13 mouse cellular contexts compared by ENCODE assay signal in genomic region chr13:50211842-50212241, GRCm38 (mm10). TPM values are rescaled to one million over a fixed set of nuclear protein-coding genes. Genes with fewer than 3 reads are reported as not detected.
DNase-seq lines count a peak whose midpoint lies in the region; ATAC-seq and TF ChIP-seq lines count a peak whose summit lies in the region.
"Not testable (repeated sequence)": the region's sequence is repeated elsewhere in the genome, so short reads cannot be mapped to it uniquely, and the experiment has no call there.
"Had no signal": no experiment of that assay in that cellular context is flagged by ENCODE, and none has a peak within 500 bp of the region (broad histone marks: within the 10 kb centered on the region; RNA-seq: fewer than 3 reads in every experiment).

No protein-coding gene starts in this region.

- peak; percentile 63 for TF ChIP-seq CTCF in liver, postnatal 0 days (IDR thresholded peaks at IDR 0.05; ENCODE audit: low read depth)

- not testable (repeated sequence) for H3K4me3 ChIP-seq in forebrain, embryonic 14.5 days (ENCODE audit: low read depth, low read length); hindbrain, embryonic 14.5 days (replicated peaks; ENCODE audit: low read length); liver, postnatal 0 days (ENCODE audit: low read depth, low read length)

- not testable (repeated sequence) for H3K27ac ChIP-seq in forebrain, embryonic 14.5 days (ENCODE audit: low read depth, low read length); hindbrain, embryonic 14.5 days; liver, postnatal 0 days (ENCODE audit: low read depth)

- ATAC-seq in forebrain, embryonic 14.5 days; hindbrain, embryonic 14.5 days (ENCODE audit: low FRiP score); liver, postnatal 0 days: not testable (repeated sequence)

- not testable (repeated sequence) for H3K9ac ChIP-seq in forebrain, embryonic 14.5 days (ENCODE audit: low read length); hindbrain, embryonic 14.5 days; liver, postnatal 0 days (replicated peaks)

- DNase-seq in ZHBTc4 (ENCODE audit: low read depth, low spot score): peak; percentile 21
- peak; percentile 12 for DNase-seq in cerebellum, adult 9-10 months
- peak; percentile 25 for DNase-seq in forebrain, embryonic 14.5 days (ENCODE audit: low spot score)
- DNase-seq in hindbrain, embryonic 14.5 days (ENCODE audit: low spot score): peak; percentile 59
- peak; percentile 25 for DNase-seq in layer of hippocampus, adult 11-12 months (ENCODE audit: low spot score)
- DNase-seq in liver, postnatal 0 days: peak; percentile 15
- peak; percentile 54 for DNase-seq in retina, postnatal 1 day

- 0% methylated on average over 1 of the region's 1 CpGs for WGBS in forebrain, embryonic 14.5 days
- WGBS in hindbrain, embryonic 14.5 days: 0% methylated on average over 1 of the region's 1 CpGs
- WGBS in liver, postnatal 0 days (ENCODE audit: insufficient replicate concordance): 0% methylated on average over 1 of the region's 1 CpGs

- H3K9me3 ChIP-seq in forebrain, embryonic 14.5 days (replicated peaks; ENCODE audit: control insufficient read depth, low read length); hindbrain, embryonic 14.5 days (ENCODE audit: control insufficient read depth, low read length); liver, postnatal 0 days (ENCODE audit: low read length): not testable (repeated sequence)

- H3K27me3 ChIP-seq in forebrain, embryonic 14.5 days (replicated peaks; ENCODE audit: control insufficient read depth, insufficient read depth, low read length); hindbrain, embryonic 14.5 days (ENCODE audit: control insufficient read depth, insufficient read depth, low read length); liver, postnatal 0 days (ENCODE audit: insufficient read depth, low read length): not testable (repeated sequence)

- H3K36me3 ChIP-seq in forebrain, embryonic 14.5 days (ENCODE audit: control insufficient read depth, insufficient read depth, low read length); hindbrain, embryonic 14.5 days (replicated peaks; ENCODE audit: control insufficient read depth, insufficient read depth); liver, postnatal 0 days (replicated peaks; ENCODE audit: insufficient read depth, low read length): not testable (repeated sequence)

- not testable (repeated sequence) for H3K4me1 ChIP-seq in forebrain, embryonic 14.5 days (ENCODE audit: control insufficient read depth, insufficient read depth, low read length); hindbrain, embryonic 14.5 days (replicated peaks; ENCODE audit: control insufficient read depth, insufficient read depth, low read length); liver, postnatal 0 days (ENCODE audit: insufficient read depth)

- H3K4me2 ChIP-seq in forebrain, embryonic 14.5 days (ENCODE audit: low read length); hindbrain, embryonic 14.5 days (replicated peaks); liver, postnatal 0 days (ENCODE audit: low read depth, low read length): not testable (repeated sequence)

- TF ChIP-seq EP300 in liver, postnatal 0 days (IDR thresholded peaks at IDR 0.05; ENCODE audit: low read depth): not testable (repeated sequence)

RNA-seq across cellular contexts. Expression of gene Gm906, which starts 38.3 kb away (rescaled TPM):
- polyA plus RNA-seq in forebrain, embryonic 14.5 days (2014; fragmentation: Nextera tagmentation; extraction: Ambion mirVana): not detected in 2 replicates
- polyA plus RNA-seq in hindbrain, embryonic 14.5 days (2014; fragmentation: Nextera tagmentation; extraction: Ambion mirVana): not detected in 2 replicates
- polyA plus RNA-seq in liver, postnatal 0 days (2015; fragmentation: Nextera tagmentation; extraction: Ambion mirVana): not detected in 2 replicates
- polyA plus RNA-seq: heart, embryonic 12.5 days; intestine, embryonic 15.5 days; liver, embryonic 16.5 days; midbrain, embryonic 12.5 days; neural tube, embryonic 14.5 days; thymus, adult 2 months had no signal
